Mouse (Mus musculus) erythroblast, embryonic 14.5 days (primary cell): ENCODE measurements around the gene Mbnl1.

Experiments used
- GATA1 ChIP-seq: IDR thresholded peaks from 2 replicates; pipeline ENCODE4 v1.6.1; 2012; ENCODE audit warnings: low read length, inconsistent platforms, mixed read lengths
- TAL1 ChIP-seq: IDR thresholded peaks from 3 replicates; pipeline ENCODE4 v1.6.1; 2012; ENCODE audit warnings: low read length, inconsistent platforms, mixed read lengths

- TF ChIP-seq GATA1 = no peak
- TF ChIP-seq TAL1 = no peak
Observed at GRCm38 (mm10) chr3:60558252-60558862, 85.7 kb downstream of the Mbnl1 start.
